Mouse (Mus musculus): ENCODE data around the gene Phkb. TPM values are rescaled to one million over a fixed set of nuclear protein-coding genes. Genes with fewer than 3 reads are reported as not detected.

Gene Phkb
- 8.7 TPM for polyA plus RNA-seq (2015; fragmentation: Illumina TruSeq; extraction: RNeasy Lipid Tissue Mini Kit (QIAGEN cat#74804); ENCODE audit: insufficient read depth, low read depth, low replicate concordance)

DNA sequence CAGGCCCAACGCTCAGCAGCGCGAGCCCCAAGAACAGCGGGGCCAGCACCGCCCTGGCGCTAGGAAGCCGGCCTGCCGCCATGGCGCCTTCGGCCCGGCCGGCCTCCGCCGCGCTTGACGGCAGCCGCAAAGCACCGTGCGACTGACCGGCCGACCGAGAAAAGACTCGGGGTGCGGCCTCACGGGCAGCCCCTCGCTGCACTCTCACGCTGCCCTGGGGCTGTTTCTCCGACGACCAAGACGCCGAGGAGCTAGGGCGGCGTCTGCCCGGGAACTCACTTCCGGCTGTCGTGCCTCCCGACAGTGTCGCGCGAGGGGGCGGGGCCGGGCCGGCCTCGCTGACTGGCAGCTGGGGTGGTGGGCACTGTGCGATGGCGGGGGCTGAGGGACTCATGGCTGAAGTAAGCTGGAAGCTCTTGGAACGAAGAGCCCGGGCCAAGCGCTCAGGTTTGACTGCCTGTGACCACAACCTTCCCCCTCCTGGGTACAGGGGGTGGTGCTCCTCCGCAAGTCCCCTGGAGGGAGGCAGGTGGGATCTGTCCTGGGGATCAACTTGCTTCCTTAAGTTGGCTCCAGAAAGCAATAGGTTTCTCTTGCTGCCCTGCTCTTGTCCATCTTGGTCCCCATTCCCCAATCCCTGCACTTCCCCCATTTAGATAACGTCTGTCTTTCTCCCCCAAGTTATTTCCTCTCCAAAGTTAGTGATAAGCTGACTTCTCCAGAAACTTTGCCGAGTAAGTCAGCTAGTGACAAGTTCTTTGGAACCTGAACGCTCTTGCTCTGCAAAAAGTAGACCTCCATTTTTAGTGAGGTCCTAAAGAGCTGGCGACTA, at the start of gene Phkb, which contains the start of gene Itfg1:
Phkb (plus strand) TSS at position 303 of the 832 bp plus-strand sequence.
Itfg1 (minus strand) TSS at position 265 of the 832 bp plus-strand sequence.

Other genes with a start within 250 kb of the Phkb start
- gene Neto2, start 140.0 kb upstream of the Phkb start, polyA plus RNA-seq (2015; fragmentation: Illumina TruSeq; extraction: RNeasy Lipid Tissue Mini Kit (QIAGEN cat#74804); ENCODE audit: insufficient read depth, low read depth, low replicate concordance): not detected
- 12.4 TPM for gene Itfg1, start within 50 bp of the Phkb start, polyA plus RNA-seq (2015; fragmentation: Illumina TruSeq; extraction: RNeasy Lipid Tissue Mini Kit (QIAGEN cat#74804); ENCODE audit: insufficient read depth, low read depth, low replicate concordance)

Data from pancreas, adult 10 weeks (tissue).